Mouse (Mus musculus): ENCODE measurements around the gene Magi2.
"Not testable (repeated sequence)": the region's sequence is repeated elsewhere in the genome, so short reads cannot be mapped to it uniquely, and the experiment has no call there.

DNA sequence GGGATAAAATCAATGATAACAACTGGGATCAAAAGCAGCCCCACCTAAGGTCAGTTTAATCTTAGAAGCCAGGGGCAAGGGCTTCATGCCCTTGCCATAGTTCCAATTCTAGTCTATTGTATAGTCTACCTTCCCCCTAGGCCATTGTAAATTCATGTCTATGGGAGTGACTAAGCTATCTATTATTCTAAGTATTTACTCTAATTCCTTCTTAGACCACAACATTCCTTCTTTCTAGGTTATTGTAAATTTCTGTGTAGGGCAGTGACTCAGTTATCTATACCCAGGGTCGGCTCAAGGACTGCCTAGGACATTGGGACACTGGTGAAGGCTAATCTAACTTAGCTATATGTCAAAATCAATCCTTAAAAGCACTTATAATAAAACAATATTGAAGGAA is 1487.8 kb downstream of the Magi2 start:
- not testable (repeated sequence) for TF ChIP-seq CTCF, POLR2A (IDR thresholded peaks at IDR 0.05; ENCODE audit: extremely low read depth, insufficient read depth, low read length)
